Mouse (Mus musculus) heart, adult 11 months (tissue): ENCODE data around the gene Olfr1200.
A peak's percentile ranks its signal among the peaks of the same experiment; 100 is the strongest.

ENCODE experiments used
- DNase-seq: peaks from one replicate; pipeline ENCODE4 v3.0.0; 2022

The Olfr1200 gene

GRCm38 (mm10) chr2:88770388-88770787 is at the start of gene Olfr1200:
Olfr1200 (minus strand) TSS chr2:88770488.
- no peak for DNase-seq

- no peak for DNase-seq
These were observed 43.9 kb upstream of the Olfr1200 start, which contains the start of gene Olfr1202 for GRCm38 (mm10) chr2:88814196-88814595. Olfr1202 (plus strand) TSS chr2:88814496.

GRCm38 (mm10) chr2:88792736-88793135 is 22.4 kb upstream of the Olfr1200 start, which contains the start of gene Olfr1201:
Olfr1201 (plus strand) TSS chr2:88793036.
- no peak for DNase-seq

- no peak for DNase-seq
These were observed 9.9 kb downstream of the Olfr1200 start, which contains the start of gene Olfr1199 for GRCm38 (mm10) chr2:88760369-88760768. Olfr1199 (minus strand) TSS chr2:88760469.

GRCm38 (mm10) chr2:88751270-88751669 is 19.0 kb downstream of the Olfr1200 start, which contains the start of gene Olfr1198:
Olfr1198 (minus strand) TSS chr2:88751370.
- no peak for DNase-seq

GRCm38 (mm10) chr2:88743379-88743778 is 26.9 kb downstream of the Olfr1200 start:
- DNase-seq = peak; percentile 55

- no peak for DNase-seq
These were observed 38.0 kb downstream of the Olfr1200 start, which contains the start of gene Olfr1197 for GRCm38 (mm10) chr2:88732266-88732665. Olfr1197 (minus strand) TSS chr2:88732366.
